Mouse (Mus musculus) spleen, adult 2 months (tissue): ENCODE data around the gene Zfp473.

ENCODE experiments used
- CTCF ChIP-seq: fragments of 200-500 bp; IDR thresholded peaks from 2 replicates; pipeline ENCODE4 v1.5.1; 2011; ENCODE audit warnings: mild to moderate bottlenecking, inconsistent platforms; ENCODE audit not compliant: insufficient read depth, insufficient read length, insufficient replicate concordance; ENCODE audit errors: extremely low read depth
- POLR2A ChIP-seq: fragments of 200-500 bp; IDR thresholded peaks from 2 replicates; pipeline ENCODE4 v1.6.1; 2011; ENCODE audit warnings: low read depth, low read length, inconsistent platforms

GRCm38 (mm10) chr7:44790066-44790465, 39.2 kb upstream of the Zfp473 start:
- TF ChIP-seq CTCF (no peak), POLR2A (no peak)
